Mouse (Mus musculus) stomach, embryonic 15.5 days (tissue): ENCODE measurements around the gene Cox8b. TPM values are rescaled to one million over a fixed set of nuclear protein-coding genes. Genes with fewer than 3 reads are reported as not detected.
A peak's percentile ranks its signal among the peaks of the same experiment; 100 is the strongest.
"Not testable (repeated sequence)": the region's sequence is repeated elsewhere in the genome, so short reads cannot be mapped to it uniquely, and the experiment has no call there.

Source experiments
- ATAC-seq: fragments of 200-750 bp; cut with Nextera tagmentation; 2 replicates; pipeline ENCODE4 v1.8.0; 2017; ENCODE audit warnings: low read depth, moderate number of reproducible peaks, moderate TSS enrichment; ENCODE audit not compliant: insufficient read depth, low FRiP score
- H3K27ac ChIP-seq: fragments of 300-500 bp; sonication (generic); 2 replicates; pipeline ENCODE4 v1.5.1; 2015; ENCODE audit warnings: mild to moderate bottlenecking, inconsistent platforms
- H3K27me3 ChIP-seq: fragments of 300-500 bp; sonication (generic); replicated peaks from 2 replicates; pipeline ENCODE4 v1.6.1; 2015; ENCODE audit warnings: inconsistent platforms
- H3K36me3 ChIP-seq: fragments of 300-500 bp; sonication (generic); 2 replicates; pipeline ENCODE4 v1.6.1; 2015; ENCODE audit warnings: inconsistent platforms
- H3K4me1 ChIP-seq: fragments of 300-500 bp; sonication (generic); 2 replicates; pipeline ENCODE4 v1.6.1; 2015; ENCODE audit warnings: inconsistent platforms
- H3K4me2 ChIP-seq: fragments of 300-500 bp; sonication (generic); 2 replicates; pipeline ENCODE4 v1.6.1; 2015; ENCODE audit warnings: mild to moderate bottlenecking, inconsistent platforms
- H3K4me3 ChIP-seq: fragments of 300-500 bp; sonication (generic); replicated peaks from 2 replicates; pipeline ENCODE4 v1.5.1; 2015; ENCODE audit warnings: inconsistent platforms
- H3K9ac ChIP-seq: fragments of 300-500 bp; sonication (generic); 2 replicates; pipeline ENCODE4 v1.6.1; 2015; ENCODE audit warnings: inconsistent platforms
- H3K9me3 ChIP-seq: fragments of 300-500 bp; sonication (generic); 2 replicates; pipeline ENCODE4 v1.6.1; 2016; ENCODE audit warnings: inconsistent platforms
- WGBS: fragments of 180-500 bp; shearing (Covaris S2); methylation state at CpG from one replicate; pipeline ENCODE4 v1.1.7; 2015; 5-methylcytosine and 5-hydroxymethylcytosine counted together
- polyA plus RNA-seq: library from polyadenylated mRNA; unstranded; fragments of >200 nt; fragmentation: Nextera tagmentation; extraction: Ambion mirVana; gene quantifications from 2 replicates; pipeline ENCODE4 v1.2.1, GENCODE M21; 2015

The Cox8b gene
- polyA plus RNA-seq, 1 experiment from 2014 or later, result 0.76 TPM

DNA sequence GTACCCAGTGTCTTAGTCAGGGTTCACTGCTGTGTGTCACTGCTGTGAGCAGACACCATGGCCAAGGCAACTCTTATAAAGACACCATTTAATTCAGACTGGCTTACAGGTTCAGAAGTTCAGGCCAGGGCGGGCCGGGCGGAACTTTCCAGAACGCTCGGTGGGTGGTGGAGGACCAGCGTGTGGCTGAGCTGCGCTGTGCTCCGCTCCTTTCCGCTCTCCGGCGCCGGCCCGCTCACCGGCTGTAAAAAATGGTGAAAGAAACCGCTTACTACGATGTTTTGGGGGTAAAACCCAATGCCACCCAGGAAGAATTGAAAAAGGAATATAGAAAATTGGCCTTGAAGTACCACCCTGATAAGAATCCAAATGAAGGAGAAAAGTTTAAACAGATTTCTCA, 9.6 kb downstream of the Cox8b start:
- H3K9ac ChIP-seq, H3K9me3 ChIP-seq, ATAC-seq, H3K27me3 ChIP-seq, H3K27ac ChIP-seq, H3K4me2 ChIP-seq, H3K4me1 ChIP-seq, H3K4me3 ChIP-seq: not testable (repeated sequence)
- H3K36me3 ChIP-seq, result peaks cover 58% of the 10 kb centered on the region
- WGBS, result 96% methylated on average over 16 of the region's 16 CpGs

DNA sequence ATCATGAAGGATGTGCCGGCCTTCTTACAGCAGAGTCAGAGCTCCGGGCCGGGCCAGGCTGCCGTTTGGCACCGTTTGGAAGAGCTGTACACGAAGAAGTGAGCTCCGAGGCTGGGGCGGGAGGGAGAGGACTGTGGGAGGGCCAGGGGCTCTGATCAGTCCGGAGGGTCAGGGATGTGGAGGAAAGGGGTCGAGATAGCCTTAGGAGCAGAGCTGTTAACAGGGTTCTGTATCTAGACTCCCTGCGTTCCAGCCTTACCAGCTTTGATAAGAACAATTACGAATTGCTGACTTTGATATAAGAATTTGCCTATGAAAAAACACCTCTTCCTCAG, 17.8 kb downstream of the Cox8b start:
- peak; percentile 24 for ATAC-seq
- H3K4me1 ChIP-seq, result peaks cover 11% of the 10 kb centered on the region
- 0% methylated on average over 12 of the region's 12 CpGs for WGBS

DNA sequence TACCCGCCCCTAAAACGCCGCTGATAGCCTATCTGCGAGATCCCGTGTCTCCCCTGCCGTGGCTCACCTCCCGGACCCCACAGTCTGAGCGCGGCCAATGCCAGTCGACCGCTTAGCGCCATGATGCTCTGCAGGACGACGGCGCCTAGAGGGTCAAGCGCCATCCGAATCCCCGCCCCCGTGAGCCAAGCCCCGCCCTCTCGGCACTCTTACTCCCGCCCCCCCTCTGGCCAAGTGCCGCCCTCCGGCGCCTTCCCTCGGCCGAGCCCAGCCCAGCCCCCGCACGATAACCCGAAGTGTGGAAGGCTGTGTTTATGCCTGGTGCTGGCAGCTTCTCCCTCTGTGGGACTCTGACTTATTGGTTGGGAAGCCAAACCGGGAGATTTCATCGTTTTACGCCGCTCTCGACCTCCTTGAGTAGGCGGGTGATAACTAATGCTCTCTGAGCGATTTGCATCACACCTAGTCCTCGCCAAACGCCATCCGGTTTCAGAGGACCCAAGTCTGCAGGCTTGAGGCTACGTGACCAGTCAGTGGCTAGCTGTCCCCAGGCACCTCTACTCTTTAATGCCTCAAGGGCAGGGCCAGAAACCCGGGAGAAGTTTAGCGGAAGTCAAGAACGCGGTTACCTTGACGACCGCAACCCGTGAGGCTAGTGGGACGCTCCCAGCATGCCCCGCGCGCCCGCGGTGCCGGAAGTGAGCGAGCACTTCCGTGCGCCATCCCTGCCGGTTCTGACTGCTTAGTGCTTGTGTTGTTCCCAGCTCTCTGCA, 18.4 kb downstream of the Cox8b start, which contains the start of the genes Psmd13 and Sirt3:
Psmd13 (plus strand) TSS at position 273 of the 773 bp plus-strand sequence.
Sirt3 (minus strand) TSS at position 614 of the 773 bp plus-strand sequence.
- Histone ChIP-seq H3K9ac (peak within 1 kb of the TSS; percentile 78), H3K27me3 (no peaks in the 10 kb centered on the region), H3K27ac (peak within 1 kb of the TSS; percentile 91), H3K9me3 (no peaks in the 10 kb centered on the region), H3K36me3 (peaks cover 6% of the 10 kb centered on the region), H3K4me3 (peak within 1 kb of the TSS; percentile 96), H3K4me2 (peak within 1 kb of the TSS; percentile 86), H3K4me1 (peaks cover 11% of the 10 kb centered on the region)
- under 1% methylated on average over 59 of the region's 59 CpGs for WGBS
- ATAC-seq, result peak; percentile 95

More for the DNA sequence above, 17.8 kb downstream of the Cox8b start:
- Histone ChIP-seq H3K36me3 (peaks cover 10% of the 10 kb centered on the region), H3K9me3 (no peaks in the 10 kb centered on the region), H3K9ac (peak overlapping the region; percentile 78), H3K4me3 (peak overlapping the region; percentile 96), H3K27me3 (no peaks in the 10 kb centered on the region), H3K4me2 (peak overlapping the region; percentile 86), H3K27ac (peak overlapping the region; percentile 51; the same call in 1 of the 2 replicates)

DNA sequence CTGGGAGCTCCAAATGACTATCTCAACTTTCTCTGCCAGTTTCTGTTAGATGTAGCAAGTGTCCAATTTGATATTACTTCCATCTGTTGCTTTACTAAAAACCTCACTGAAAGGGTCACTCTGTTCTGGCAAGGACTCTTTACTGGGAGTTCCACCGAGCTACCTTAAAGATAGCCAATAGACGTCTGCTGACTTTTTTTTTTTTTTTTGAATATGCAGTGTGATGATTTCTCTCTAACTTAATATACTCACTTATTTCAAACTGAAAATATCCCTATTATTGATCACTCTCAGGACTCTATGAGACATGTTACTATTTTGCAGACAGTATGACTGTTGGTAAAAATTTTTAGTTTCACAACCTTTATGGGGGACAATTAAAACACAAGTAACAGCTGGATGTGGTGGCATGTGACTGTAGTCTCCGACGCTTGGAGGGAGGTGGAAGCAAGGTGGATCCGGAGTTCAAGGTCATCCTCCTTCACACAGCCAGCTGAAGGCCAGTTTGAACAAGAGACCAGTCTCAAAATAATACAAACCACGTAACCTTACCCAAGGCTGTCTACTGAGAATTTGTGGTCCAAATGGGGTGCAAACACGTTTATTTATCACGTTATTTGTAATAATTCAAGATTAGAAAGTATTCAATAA, 19.3 kb downstream of the Cox8b start:
- no peak for ATAC-seq
- H3K27ac ChIP-seq, result no peak overlapping the region; the same call in 1 of the 2 replicates

DNA sequence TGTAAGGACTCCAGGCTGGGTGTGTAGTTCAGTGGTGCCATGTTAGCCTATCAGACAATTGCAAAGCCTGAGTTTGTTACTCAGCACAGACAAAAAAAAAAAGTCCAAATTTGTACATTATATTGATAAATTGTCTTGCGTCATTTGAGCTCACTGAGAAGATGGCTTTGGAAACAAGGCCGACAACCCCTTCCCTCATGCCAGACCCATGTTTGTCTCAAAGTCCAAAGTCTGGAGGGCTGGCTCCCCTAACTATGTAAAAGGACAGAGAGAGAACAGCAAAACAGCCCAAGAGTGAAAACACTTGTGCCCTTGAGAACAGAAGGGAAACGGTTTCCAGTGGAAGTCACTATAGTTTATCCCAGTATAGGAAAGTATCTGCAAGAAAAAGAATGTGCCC, 19.8 kb downstream of the Cox8b start:
- H3K4me2 ChIP-seq, result peak overlapping the region; percentile 86
- no peak overlapping the region for H3K27ac ChIP-seq
- H3K4me3 ChIP-seq, result no peak overlapping the region
- H3K4me1 ChIP-seq, result peaks cover 11% of the 10 kb centered on the region
- no peaks in the 10 kb centered on the region for H3K27me3 ChIP-seq
- H3K36me3 ChIP-seq, result no peaks in the 10 kb centered on the region; the same call in 1 of the 2 replicates
- no peaks in the 10 kb centered on the region for H3K9me3 ChIP-seq
- no peak for ATAC-seq
- 60% methylated on average over 3 of the region's 3 CpGs for WGBS
- no peak overlapping the region for H3K9ac ChIP-seq

More for the DNA sequence above, 19.3 kb downstream of the Cox8b start:
- Histone ChIP-seq H3K4me3 (peak overlapping the region; percentile 96), H3K4me2 (peak overlapping the region; percentile 86), H3K9ac (no peak overlapping the region), H3K27me3 (no peaks in the 10 kb centered on the region), H3K4me1 (peaks cover 11% of the 10 kb centered on the region), H3K36me3 (no peaks in the 10 kb centered on the region; the same call in 1 of the 2 replicates), H3K9me3 (no peaks in the 10 kb centered on the region)
- 15% methylated on average over 8 of the region's 8 CpGs for WGBS

DNA sequence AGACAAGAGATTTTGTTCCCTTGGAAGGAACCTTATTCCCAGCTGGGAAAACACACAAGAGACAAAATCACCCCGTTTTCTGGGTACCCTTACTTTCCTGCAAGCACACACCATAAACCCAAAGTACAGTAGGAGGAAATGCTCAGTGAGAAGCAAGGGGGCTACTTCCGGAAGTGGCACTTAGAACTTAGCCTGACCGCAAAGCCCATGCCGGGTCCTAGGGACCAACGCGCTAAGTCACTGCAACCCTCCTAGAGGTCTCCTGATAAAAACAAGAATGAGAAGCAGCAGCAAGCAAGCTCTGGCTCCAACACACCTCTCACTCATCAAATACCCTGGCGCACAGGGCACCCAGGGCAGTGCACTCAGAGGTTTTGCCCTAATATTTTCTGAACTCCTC, 20.9 kb downstream of the Cox8b start:
- no peak for ATAC-seq
- no peaks in the 10 kb centered on the region for H3K27me3 ChIP-seq
- H3K9me3 ChIP-seq, result no peaks in the 10 kb centered on the region
- no peak overlapping the region for H3K4me2 ChIP-seq
- no peak overlapping the region for H3K9ac ChIP-seq
- H3K36me3 ChIP-seq, result peaks cover 7% of the 10 kb centered on the region; the same call in 1 of the 2 replicates
- peaks cover 11% of the 10 kb centered on the region for H3K4me1 ChIP-seq
- 82% methylated on average over 7 of the region's 7 CpGs for WGBS
- no peak overlapping the region for H3K27ac ChIP-seq
- H3K4me3 ChIP-seq, result no peak overlapping the region

DNA sequence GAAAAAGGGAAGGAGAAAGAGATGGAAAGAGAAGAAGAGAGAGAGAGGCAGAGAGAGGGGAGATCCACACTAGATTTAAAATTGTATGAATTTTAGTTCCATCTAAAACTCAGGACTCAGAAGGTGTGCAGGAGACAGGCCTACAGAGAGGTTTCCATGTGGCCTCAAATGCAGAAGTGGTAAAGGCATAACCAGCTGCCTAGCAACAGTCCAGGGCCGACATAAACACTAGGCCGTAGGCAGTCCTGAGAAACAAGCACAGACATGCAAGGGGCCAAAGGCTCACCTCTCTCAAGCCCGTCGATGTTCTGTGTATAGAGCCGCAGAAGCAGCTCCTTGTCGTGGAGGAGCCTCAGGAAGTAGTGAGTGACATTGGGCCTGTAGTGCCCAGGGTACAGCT, 22.9 kb downstream of the Cox8b start:
- Histone ChIP-seq H3K9me3 (no peaks in the 10 kb centered on the region), H3K9ac (no peak overlapping the region), H3K4me2 (no peak overlapping the region), H3K36me3 (peaks cover 8% of the 10 kb centered on the region; the same call in 1 of the 2 replicates), H3K27ac (no peak overlapping the region), H3K4me3 (no peak overlapping the region), H3K4me1 (peaks cover 2% of the 10 kb centered on the region; the same call in 1 of the 2 replicates), H3K27me3 (no peaks in the 10 kb centered on the region)
- no peak for ATAC-seq
- WGBS, result 70% methylated on average over 6 of the region's 6 CpGs

DNA sequence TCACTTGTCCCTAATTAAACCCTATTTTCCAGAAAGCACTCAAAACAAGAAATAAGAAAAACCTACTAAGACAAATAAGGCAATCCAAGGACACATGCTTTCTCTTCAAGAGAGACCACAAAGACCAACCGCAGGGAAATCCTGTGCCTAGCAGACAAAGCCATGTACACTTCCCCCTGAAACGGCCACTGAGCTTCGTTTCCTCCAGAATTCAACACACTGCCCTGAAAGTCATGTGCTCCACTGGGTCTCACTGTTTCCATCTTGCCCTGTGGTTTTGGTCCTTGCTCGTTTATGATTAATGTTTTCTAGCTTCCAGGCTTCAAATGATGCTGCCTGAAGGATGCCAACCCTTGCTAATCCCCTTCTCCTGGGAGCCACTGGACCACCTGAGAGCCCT, 26.0 kb downstream of the Cox8b start:
- H3K9ac ChIP-seq, result no peak overlapping the region
- no peak overlapping the region for H3K27ac ChIP-seq
- 86% methylated on average over 4 of the region's 4 CpGs for WGBS
- no peak overlapping the region for H3K4me3 ChIP-seq
- no peak for ATAC-seq
- no peaks in the 10 kb centered on the region for H3K27me3 ChIP-seq
- no peaks in the 10 kb centered on the region for H3K9me3 ChIP-seq
- peaks cover 16% of the 10 kb centered on the region; the same call in 1 of the 2 replicates for H3K36me3 ChIP-seq
- no peak overlapping the region for H3K4me2 ChIP-seq
- H3K4me1 ChIP-seq, result no peaks in the 10 kb centered on the region

DNA sequence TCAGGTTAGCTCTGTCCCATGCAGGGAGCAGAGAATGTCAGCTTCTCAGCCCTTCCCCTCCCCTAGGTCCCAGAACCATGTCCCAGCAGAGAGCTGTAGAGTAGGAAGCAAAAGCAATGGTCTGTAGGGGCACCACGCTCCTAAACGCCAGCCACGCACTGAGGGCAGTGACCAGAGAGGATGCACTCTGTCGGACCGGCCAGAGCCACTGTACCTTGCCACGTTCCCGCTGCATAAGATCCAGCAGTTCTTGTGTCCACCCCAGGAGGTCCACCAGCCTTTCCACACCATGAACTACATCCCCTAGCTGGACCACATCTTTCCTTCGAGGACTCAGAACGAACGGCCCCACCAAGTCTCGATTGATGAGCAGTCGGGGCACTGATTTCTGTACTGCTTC, 35.5 kb downstream of the Cox8b start:
- no peak overlapping the region for H3K27ac ChIP-seq
- 90% methylated on average over 12 of the region's 12 CpGs for WGBS
- peaks cover 40% of the 10 kb centered on the region for H3K36me3 ChIP-seq
- H3K27me3 ChIP-seq, result no peaks in the 10 kb centered on the region
- no peak overlapping the region for H3K4me2 ChIP-seq
- no peak overlapping the region for H3K9ac ChIP-seq
- H3K4me3 ChIP-seq, result no peak overlapping the region
- no peak for ATAC-seq
- no peaks in the 10 kb centered on the region for H3K4me1 ChIP-seq
- no peaks in the 10 kb centered on the region for H3K9me3 ChIP-seq

DNA sequence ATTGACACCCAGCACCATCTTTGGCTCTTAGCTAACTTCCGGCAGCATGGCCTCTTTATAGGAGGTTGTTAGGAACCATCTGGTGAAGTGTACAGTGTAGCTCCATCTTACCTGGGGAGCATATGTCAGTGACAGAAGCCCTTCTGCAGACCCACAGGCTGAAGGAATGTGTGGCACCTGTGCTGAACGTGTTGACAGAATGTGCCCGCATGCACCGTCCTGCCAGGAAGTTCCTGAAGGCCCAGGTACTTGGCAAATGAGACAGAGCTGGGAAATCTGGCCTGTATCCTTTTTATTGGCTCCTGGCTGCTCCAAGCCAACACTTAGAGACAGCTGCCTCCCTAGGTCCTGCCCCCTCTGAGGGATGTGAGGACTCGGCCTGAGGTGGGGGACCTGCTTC, 39.5 kb downstream of the Cox8b start:
- ATAC-seq, result no peak
- Histone ChIP-seq H3K27me3 (no peaks in the 10 kb centered on the region), H3K4me2 (no peak overlapping the region), H3K9ac (no peak overlapping the region), H3K4me1 (peaks cover 17% of the 10 kb centered on the region), H3K4me3 (no peak overlapping the region), H3K36me3 (peaks cover 49% of the 10 kb centered on the region), H3K9me3 (no peaks in the 10 kb centered on the region), H3K27ac (no peak overlapping the region)
- 83% methylated on average over 5 of the region's 5 CpGs for WGBS

DNA sequence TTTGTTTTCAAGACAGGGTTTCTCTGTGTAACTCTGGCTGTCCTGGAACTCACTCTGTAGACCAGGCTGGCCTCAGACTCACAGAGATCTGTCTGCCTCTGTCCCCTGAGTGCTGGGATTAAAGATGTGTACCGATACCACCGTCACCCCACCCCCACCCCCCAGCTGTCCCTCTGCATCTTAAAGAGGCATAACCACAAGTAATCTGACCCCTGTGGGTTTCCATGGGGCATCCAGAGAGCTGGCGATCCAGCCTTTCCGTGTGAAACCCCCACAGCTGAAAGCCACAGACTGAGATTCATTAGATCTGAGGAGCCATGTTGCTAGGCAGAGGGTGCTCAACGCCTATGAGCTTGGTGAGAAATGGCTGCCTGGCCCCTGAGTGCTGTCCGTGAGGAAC, 40.2 kb downstream of the Cox8b start:
- Histone ChIP-seq H3K27me3 (no peaks in the 10 kb centered on the region), H3K4me1 (peaks cover 23% of the 10 kb centered on the region), H3K27ac (no peak overlapping the region), H3K9ac (no peak overlapping the region), H3K4me2 (no peak overlapping the region), H3K9me3 (no peaks in the 10 kb centered on the region), H3K36me3 (peaks cover 48% of the 10 kb centered on the region), H3K4me3 (no peak overlapping the region)
- no peak for ATAC-seq
- 69% methylated on average over 6 of the region's 6 CpGs for WGBS

DNA sequence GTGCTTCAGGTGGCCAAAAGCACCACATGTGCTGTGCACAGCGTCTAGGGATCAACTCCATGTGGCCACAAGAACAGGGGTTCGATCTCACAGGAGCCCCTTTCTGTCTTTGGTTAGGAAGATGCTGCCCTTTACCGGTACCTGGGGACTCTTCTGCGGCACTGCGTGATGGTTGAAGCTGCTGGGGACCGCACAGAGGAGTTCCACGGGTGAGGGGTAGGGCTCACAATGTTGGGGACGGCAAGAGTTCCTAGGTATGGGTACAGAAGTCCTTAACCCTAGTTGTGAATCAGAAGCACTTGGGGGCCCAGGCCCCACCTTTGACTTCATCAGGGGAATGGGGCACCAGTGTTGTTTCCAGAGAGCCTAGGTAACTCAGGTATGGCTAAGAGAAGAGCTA, 41.5 kb downstream of the Cox8b start:
- Histone ChIP-seq H3K4me2 (peak overlapping the region; percentile 99), H3K36me3 (peaks cover 50% of the 10 kb centered on the region), H3K27ac (no peak overlapping the region), H3K4me1 (peaks cover 27% of the 10 kb centered on the region), H3K27me3 (no peaks in the 10 kb centered on the region), H3K9me3 (no peaks in the 10 kb centered on the region), H3K9ac (no peak overlapping the region), H3K4me3 (peak overlapping the region; percentile 67)
- 93% methylated on average over 8 of the region's 8 CpGs for WGBS
- ATAC-seq, result no peak
